Mouse (Mus musculus) spleen, adult 2 months (tissue): Measurements from ENCODE around the gene Rps15a. TPM values are rescaled to one million over a fixed set of nuclear protein-coding genes. Genes with fewer than 3 reads are reported as not detected.

Source experiments
- DNase-seq, 2 experiments: peaks; one replicate each; pipeline versions ENCODE4 v3.0.0 to v3.0.0-alpha.2; 2012 to 2021; ENCODE audit warnings: low spot score in 2 of 2, low read depth in 1 of 2
- H3K27ac ChIP-seq: fragments of 200-500 bp; 2 replicates; pipeline ENCODE4 v1.5.1; 2012; ENCODE audit warnings: low read length, inconsistent platforms; ENCODE audit not compliant: insufficient read depth
- H3K27me3 ChIP-seq: fragments of 200-500 bp; 2 replicates; pipeline ENCODE4 v1.6.1; 2012; ENCODE audit warnings: mild to moderate bottlenecking, moderate library complexity, low read length, inconsistent platforms; ENCODE audit not compliant: control insufficient read depth, insufficient read depth
- H3K36me3 ChIP-seq: fragments of 200-500 bp; 2 replicates; pipeline ENCODE4 v1.6.1; 2012; ENCODE audit warnings: mild to moderate bottlenecking, low read length, inconsistent platforms; ENCODE audit not compliant: control insufficient read depth, insufficient read depth
- H3K4me1 ChIP-seq: fragments of 200-500 bp; 2 replicates; pipeline ENCODE4 v1.6.1; 2011; ENCODE audit warnings: inconsistent platforms; ENCODE audit not compliant: control insufficient read depth, insufficient read depth, insufficient read length
- H3K4me3 ChIP-seq: fragments of 200-500 bp; 2 replicates; pipeline ENCODE4 v1.5.1; 2011; ENCODE audit warnings: mild to moderate bottlenecking, inconsistent platforms; ENCODE audit not compliant: insufficient read depth, insufficient read length; ENCODE audit errors: extremely low read depth
- CTCF ChIP-seq: fragments of 200-500 bp; IDR thresholded peaks from 2 replicates; pipeline ENCODE4 v1.5.1; 2011; ENCODE audit warnings: mild to moderate bottlenecking, inconsistent platforms; ENCODE audit not compliant: insufficient read depth, insufficient read length, insufficient replicate concordance; ENCODE audit errors: extremely low read depth
- POLR2A ChIP-seq: fragments of 200-500 bp; IDR thresholded peaks from 2 replicates; pipeline ENCODE4 v1.6.1; 2011; ENCODE audit warnings: low read depth, low read length, inconsistent platforms
- WGBS: fragments of 180-500 bp; shearing (Covaris S2); methylation state at CpG from one replicate; pipeline ENCODE4 v1.1.7; 2018; 5-methylcytosine and 5-hydroxymethylcytosine counted together
- polyA plus RNA-seq: library from polyadenylated mRNA; depleted of rRNA; stranded (reverse); fragments of >200 nt; gene quantifications from 2 replicates; pipeline ENCODE4 v1.2.3, GENCODE M21; 2012

The Rps15a gene
- polyA plus RNA-seq, 1 experiment, result 1,187 TPM

- Histone ChIP-seq H3K27ac (peak overlapping the region; percentile 85), H3K4me3 (no peak overlapping the region), H3K27me3 (no peaks in the 10 kb centered on the region), H3K4me1 (peaks cover 26% of the 10 kb centered on the region), H3K36me3 (peaks cover 23% of the 10 kb centered on the region)
- 27% methylated on average over 8 of the region's 8 CpGs for WGBS
- no peak for DNase-seq
- no peak for TF ChIP-seq CTCF
These were observed 975 bp upstream of the Rps15a start for GRCm38 (mm10) chr7:118116787-118117538.

GRCm38 (mm10) chr7:118115533-118115876 is 483 bp downstream of the Rps15a start:
- H3K4me3 ChIP-seq, result peak overlapping the region; percentile 85
- no peaks in the 10 kb centered on the region for H3K27me3 ChIP-seq
- no peak for DNase-seq
- peak overlapping the region; percentile 75 for H3K27ac ChIP-seq
- WGBS, result under 1% methylated on average over 20 of the region's 20 CpGs
- peaks cover 23% of the 10 kb centered on the region for H3K4me1 ChIP-seq
- H3K36me3 ChIP-seq, result peaks cover 31% of the 10 kb centered on the region
- no peak for TF ChIP-seq CTCF
- no peak for TF ChIP-seq POLR2A

GRCm38 (mm10) chr7:118113541-118114297 is 2.3 kb downstream of the Rps15a start:
- 51% methylated on average over 5 of the region's 5 CpGs for WGBS
- no peak for TF ChIP-seq POLR2A
- DNase-seq, result no peak
- Histone ChIP-seq H3K36me3 (peaks cover 45% of the 10 kb centered on the region), H3K27ac (no peak overlapping the region), H3K27me3 (no peaks in the 10 kb centered on the region), H3K4me1 (peaks cover 16% of the 10 kb centered on the region), H3K4me3 (no peak overlapping the region)

- 62% methylated on average over 3 of the region's 3 CpGs for WGBS
- DNase-seq, result no peak
- peaks cover 69% of the 10 kb centered on the region for H3K36me3 ChIP-seq
- TF ChIP-seq CTCF (no peak), POLR2A (no peak)
- H3K27ac ChIP-seq, result no peak overlapping the region
- H3K27me3 ChIP-seq, result no peaks in the 10 kb centered on the region
- peaks cover 10% of the 10 kb centered on the region; the same call in 1 of the 2 replicates for H3K4me1 ChIP-seq
- H3K4me3 ChIP-seq, result no peak overlapping the region
These were observed 4.9 kb downstream of the Rps15a start for GRCm38 (mm10) chr7:118111128-118111527.

GRCm38 (mm10) chr7:118107671-118108070 is 8.3 kb downstream of the Rps15a start:
- TF ChIP-seq CTCF (no peak), POLR2A (no peak)
- WGBS, result 80% methylated on average over 1 of the region's 1 CpGs
- H3K4me1 ChIP-seq, result 0 out of 2 replicates have a peak, but pooled peaks cover 4% of the 10 kb centered on the region

GRCm38 (mm10) chr7:118104458-118105052 is 11.4 kb downstream of the Rps15a start:
- H3K4me1 ChIP-seq, result no peaks in the 10 kb centered on the region
- H3K27ac ChIP-seq, result no peak overlapping the region
- DNase-seq, result no peak
- 84% methylated on average over 5 of the region's 5 CpGs for WGBS
- no peak for TF ChIP-seq CTCF
- no peak for TF ChIP-seq POLR2A
- no peak overlapping the region for H3K4me3 ChIP-seq
- H3K27me3 ChIP-seq, result no peaks in the 10 kb centered on the region
- peaks cover 40% of the 10 kb centered on the region for H3K36me3 ChIP-seq

More at GRCm38 (mm10) chr7:118107671-118108070, 8.3 kb downstream of the Rps15a start:
- H3K27me3 ChIP-seq, result no peaks in the 10 kb centered on the region
- H3K4me3 ChIP-seq, result no peak overlapping the region
- H3K27ac ChIP-seq, result no peak overlapping the region
- DNase-seq, result no peak
- peaks cover 66% of the 10 kb centered on the region for H3K36me3 ChIP-seq
